Mouse (Mus musculus): ENCODE data around the gene Minpp1. TPM values are rescaled to one million over a fixed set of nuclear protein-coding genes. Genes with fewer than 3 reads are reported as not detected.

Minpp1 gene
- total RNA-seq, 2 experiments from 2014 or later: 66.1 to 71.3 TPM

DNA sequence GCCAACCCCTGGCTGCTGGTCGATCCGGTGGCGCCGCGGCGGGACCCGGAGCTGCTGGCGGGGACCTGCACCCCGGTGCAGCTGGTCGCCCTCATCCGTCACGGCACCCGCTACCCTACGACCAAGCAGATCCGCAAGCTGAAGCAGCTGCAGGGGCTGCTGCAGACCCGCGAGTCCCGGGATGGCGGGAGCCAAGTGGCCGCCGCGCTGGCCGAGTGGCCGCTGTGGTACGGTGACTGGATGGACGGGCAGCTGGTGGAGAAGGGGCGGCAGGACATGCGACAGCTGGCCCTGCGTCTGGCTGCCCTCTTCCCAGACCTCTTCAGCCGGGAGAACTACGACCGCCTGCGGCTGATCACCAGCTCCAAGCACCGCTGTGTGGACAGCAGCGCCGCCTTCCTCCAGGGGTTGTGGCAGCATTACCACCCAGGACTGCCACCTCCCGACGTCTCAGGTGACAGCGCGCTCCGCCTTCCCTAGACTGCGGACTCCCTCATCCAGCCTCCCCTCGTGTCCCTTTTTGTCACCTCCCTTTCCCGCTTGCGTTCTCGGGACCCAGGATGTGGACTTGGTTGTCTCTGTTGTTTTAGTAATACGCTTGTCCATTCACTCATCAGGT, 646 bp downstream of the Minpp1 start:
- intact Hi-C loops (cut with DNase I): loop anchor here (5.0 kb wide), 2 partner anchors 99 to 514 kb away; partner anchors contain the start of gene Sgms1

GRCm38 (mm10) chr19:32487595-32488255, 2.2 kb downstream of the Minpp1 start:
- intact Hi-C loops (cut with DNase I): loop anchor here (5.0 kb wide), 2 partner anchors 100 to 515 kb away; partner anchors contain the start of gene Sgms1
- DNase-seq (ENCODE audit: extremely low spot score in 1 of 2, low spot score in 2 of 2): no peak

More for the DNA sequence above, 646 bp downstream of the Minpp1 start:
- peak; percentile 26 to 71 for DNase-seq (ENCODE audit: extremely low spot score in 1 of 2, low spot score in 2 of 2)

- intact Hi-C loops (cut with DNase I): loop anchor here (5.0 kb wide), 2 partner anchors 102 to 517 kb away; partner anchors contain the start of gene Sgms1
- DNase-seq (ENCODE audit: extremely low spot score in 1 of 2, low spot score in 2 of 2): no peak
Observed at GRCm38 (mm10) chr19:32489166-32489895, 3.8 kb downstream of the Minpp1 start.

- DNase-seq (ENCODE audit: extremely low spot score in 1 of 2, low spot score in 2 of 2): no peak
- intact Hi-C loops (cut with DNase I): no loop called here
Observed at GRCm38 (mm10) chr19:32490976-32491375, 5.4 kb downstream of the Minpp1 start.

- intact Hi-C loops (cut with DNase I): no loop called here
- DNase-seq (ENCODE audit: extremely low spot score in 1 of 2, low spot score in 2 of 2): no peak
Observed at GRCm38 (mm10) chr19:32492339-32492738, 6.8 kb downstream of the Minpp1 start.

- DNase-seq (ENCODE audit: extremely low spot score in 1 of 2, low spot score in 2 of 2): no peak
- intact Hi-C loops (cut with DNase I): no loop called here
Observed at GRCm38 (mm10) chr19:32492981-32493380, 7.4 kb downstream of the Minpp1 start.

DNA sequence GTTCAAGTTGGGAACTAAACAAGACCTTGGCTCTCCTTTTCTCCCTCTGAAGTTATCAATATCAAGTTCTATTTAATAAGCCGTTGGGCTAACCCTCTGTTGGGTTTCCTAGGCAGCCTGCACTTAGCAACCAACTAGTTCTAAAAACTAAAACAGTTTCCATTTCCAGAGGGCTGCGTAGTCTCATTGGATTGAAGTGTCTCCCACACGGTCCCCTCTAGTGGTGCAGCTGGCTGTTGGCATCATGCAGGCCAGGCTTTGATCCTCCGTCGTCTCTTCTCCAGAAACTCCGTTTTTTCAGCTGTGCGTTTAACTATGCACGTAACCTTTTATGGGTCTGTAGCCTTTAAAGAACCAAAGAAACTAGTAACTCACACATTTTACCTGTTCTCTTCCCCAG, 7.9 kb downstream of the Minpp1 start:
- no peak for DNase-seq (ENCODE audit: extremely low spot score in 1 of 2, low spot score in 2 of 2)
- intact Hi-C loops (cut with DNase I): no loop called here

DNA sequence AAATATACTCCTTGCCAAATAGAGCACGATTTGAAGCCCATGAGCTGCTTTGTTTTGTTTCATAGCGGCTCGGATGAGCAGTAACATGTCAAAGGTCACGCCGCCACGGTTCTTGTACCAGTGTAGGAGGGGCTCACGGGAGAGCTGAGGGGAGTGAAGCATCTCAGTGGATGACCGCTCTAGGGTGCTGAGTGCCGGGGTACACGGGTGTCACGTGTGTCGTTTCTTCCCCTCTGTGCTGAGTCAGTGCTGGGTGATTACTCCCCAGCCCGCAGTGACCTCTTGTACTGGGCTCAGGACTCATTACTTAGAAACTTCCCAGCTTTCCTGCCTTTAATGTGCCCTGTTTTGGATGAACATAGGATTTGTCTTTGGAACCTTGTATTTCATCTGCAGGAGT, 9.0 kb downstream of the Minpp1 start:
- intact Hi-C loops (cut with DNase I): no loop called here

GRCm38 (mm10) chr19:32495034-32495433, 9.5 kb downstream of the Minpp1 start:
- DNase-seq (ENCODE audit: extremely low spot score in 1 of 2, low spot score in 2 of 2): no peak
- intact Hi-C loops (cut with DNase I): no loop called here

More for the DNA sequence above, 9.0 kb downstream of the Minpp1 start:
- peak in 1 of 2 experiments; percentile 33 for DNase-seq (ENCODE audit: extremely low spot score in 1 of 2, low spot score in 2 of 2)

DNA sequence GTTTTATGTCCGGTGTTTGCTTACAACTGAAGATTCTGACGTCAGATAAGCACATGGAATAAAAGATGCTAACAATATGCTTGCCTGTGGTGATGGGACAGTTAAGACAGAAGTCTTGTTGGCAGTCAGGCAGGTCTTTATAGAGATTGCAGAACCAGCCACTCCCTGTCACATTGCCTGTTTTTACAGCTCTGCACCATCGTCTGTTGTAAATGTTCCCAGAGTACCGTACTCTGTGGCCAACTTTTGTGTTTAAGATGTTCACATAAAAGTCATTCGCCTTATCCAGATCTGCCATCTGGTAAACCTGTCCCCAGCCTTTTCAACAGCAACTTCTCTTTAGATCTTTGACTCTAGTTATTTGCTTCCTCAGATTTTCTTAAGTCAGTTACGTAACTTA, 11.8 kb downstream of the Minpp1 start:
- no peak for DNase-seq (ENCODE audit: extremely low spot score in 1 of 2, low spot score in 2 of 2)
- intact Hi-C loops (cut with DNase I): no loop called here

- intact Hi-C loops (cut with DNase I): no loop called here
- DNase-seq (ENCODE audit: extremely low spot score in 1 of 2, low spot score in 2 of 2): no peak
Observed at GRCm38 (mm10) chr19:32498002-32498401, 12.4 kb downstream of the Minpp1 start.

DNA sequence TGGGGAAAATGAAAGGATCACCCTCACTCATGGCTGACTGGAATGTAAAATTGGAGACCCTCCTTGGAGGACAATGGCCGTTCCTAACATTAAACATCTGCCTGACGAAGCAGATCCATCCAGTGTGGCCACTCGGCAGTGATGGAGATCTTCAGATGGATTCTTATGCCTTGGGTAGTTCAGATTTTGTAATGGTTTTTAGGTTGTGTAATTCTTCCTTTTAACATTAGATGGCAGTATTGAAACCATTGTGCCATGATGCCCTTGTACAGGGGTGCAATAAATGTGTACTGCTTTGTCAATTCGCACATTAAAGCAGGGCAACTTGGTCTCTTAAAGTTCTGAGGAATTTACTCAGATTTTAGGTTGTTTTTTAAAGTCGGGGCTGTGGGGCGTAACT, 15.8 kb downstream of the Minpp1 start:
- DNase-seq (ENCODE audit: extremely low spot score in 1 of 2, low spot score in 2 of 2): no peak
- intact Hi-C loops (cut with DNase I): loop anchor here (5.0 kb wide), 2 partner anchors 176 to 191 kb away; no protein-coding TSS in a partner anchor

DNA sequence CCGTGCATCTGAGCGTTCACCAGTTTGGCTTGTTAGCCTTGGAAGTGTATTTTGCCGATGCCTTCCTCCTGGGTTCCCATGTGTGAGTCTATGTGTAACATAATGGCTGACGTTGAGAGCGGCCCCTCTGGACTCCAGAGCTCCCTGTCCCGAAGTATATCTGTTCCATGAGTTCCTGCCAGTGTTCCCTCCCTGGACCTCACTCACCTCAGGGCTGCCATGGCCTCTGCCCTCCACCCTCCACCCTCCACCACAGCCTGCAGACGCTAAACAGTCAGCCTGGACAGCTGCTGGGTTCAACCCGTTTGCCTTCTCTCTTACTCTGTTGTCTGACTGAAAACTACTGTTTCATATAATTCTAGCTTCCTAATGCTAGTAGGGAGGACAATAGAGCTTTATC, 20.5 kb downstream of the Minpp1 start:
- intact Hi-C loops (cut with DNase I): no loop called here
- DNase-seq (ENCODE audit: extremely low spot score in 1 of 2, low spot score in 2 of 2): no peak

DNA sequence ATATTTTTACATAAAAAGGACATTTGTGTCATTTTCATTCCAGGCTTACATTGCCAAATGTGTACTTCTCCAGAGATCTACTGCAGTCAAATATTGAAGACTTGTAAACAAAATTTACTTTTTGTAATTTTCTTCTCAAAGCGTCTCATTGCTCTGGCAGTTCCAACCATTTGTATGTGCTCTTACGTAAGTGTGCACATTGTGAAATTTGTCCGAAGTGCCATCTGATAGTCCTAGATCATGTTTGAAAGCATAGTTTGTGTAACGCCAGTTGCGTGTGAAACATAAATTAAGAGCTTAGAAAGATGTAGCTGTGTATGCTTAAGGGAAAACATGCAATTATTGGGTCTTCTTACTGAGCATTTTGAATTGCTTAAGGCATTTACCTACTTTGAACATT, 20.9 kb downstream of the Minpp1 start:
- intact Hi-C loops (cut with DNase I): no loop called here
- DNase-seq (ENCODE audit: extremely low spot score in 1 of 2, low spot score in 2 of 2): no peak

DNA sequence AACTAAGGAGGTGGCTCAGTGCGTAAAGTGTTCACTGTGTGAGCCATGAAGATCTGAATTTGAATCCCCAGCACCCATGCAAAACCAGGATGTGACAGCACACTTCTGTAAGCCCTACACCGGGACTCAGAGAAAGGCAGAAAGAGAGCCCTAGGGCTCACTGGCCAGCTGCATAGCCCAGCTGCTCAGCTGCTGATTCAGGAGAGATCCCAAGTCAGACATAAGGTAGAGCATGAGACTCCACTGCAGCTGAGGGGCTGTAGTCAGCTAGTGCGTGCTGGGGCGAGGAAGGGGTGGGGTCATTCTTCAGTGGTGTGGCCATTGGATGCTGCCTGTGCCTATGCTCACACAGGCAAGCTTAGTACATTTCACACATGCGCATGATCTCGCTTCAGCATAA, 21.5 kb downstream of the Minpp1 start:
- intact Hi-C loops (cut with DNase I): no loop called here
- DNase-seq (ENCODE audit: extremely low spot score in 1 of 2, low spot score in 2 of 2): no peak

- intact Hi-C loops (cut with DNase I): no loop called here
- DNase-seq (ENCODE audit: extremely low spot score in 1 of 2, low spot score in 2 of 2): no peak
Observed at GRCm38 (mm10) chr19:32507526-32507925, 22.0 kb downstream of the Minpp1 start.

GRCm38 (mm10) chr19:32510267-32510666, 24.7 kb downstream of the Minpp1 start:
- no peak for DNase-seq (ENCODE audit: extremely low spot score in 1 of 2, low spot score in 2 of 2)
- intact Hi-C loops (cut with DNase I): no loop called here

GRCm38 (mm10) chr19:32510962-32511361, 25.4 kb downstream of the Minpp1 start:
- DNase-seq (ENCODE audit: extremely low spot score in 1 of 2, low spot score in 2 of 2): no peak
- intact Hi-C loops (cut with DNase I): no loop called here

- DNase-seq (ENCODE audit: extremely low spot score in 1 of 2, low spot score in 2 of 2): no peak
- intact Hi-C loops (cut with DNase I): no loop called here
Observed at GRCm38 (mm10) chr19:32512518-32512917, 26.9 kb downstream of the Minpp1 start.

- intact Hi-C loops (cut with DNase I): no loop called here
Observed at GRCm38 (mm10) chr19:32516575-32516974, 31.0 kb downstream of the Minpp1 start.

More at GRCm38 (mm10) chr19:32516575-32516974, 31.0 kb downstream of the Minpp1 start:
- no peak for DNase-seq (ENCODE audit: extremely low spot score in 1 of 2, low spot score in 2 of 2)
